Mouse (Mus musculus) liver, embryonic 15.5 days (tissue): ENCODE results near the gene Ncam2. TPM values are rescaled to one million over a fixed set of nuclear protein-coding genes. Genes with fewer than 3 reads are reported as not detected.

Source experiments
- ATAC-seq: fragments of 200-750 bp; cut with Nextera tagmentation; 2 replicates; pipeline ENCODE4 v1.8.0; 2017; ENCODE audit warnings: moderate number of reproducible peaks, mild to moderate bottlenecking, moderate library complexity; ENCODE audit not compliant: insufficient read depth
- H3K27ac ChIP-seq: fragments of 300-500 bp; sonication (generic); replicated peaks from 2 replicates; pipeline ENCODE4 v1.5.1; 2015; ENCODE audit warnings: mild to moderate bottlenecking, inconsistent platforms
- H3K27me3 ChIP-seq: fragments of 300-500 bp; sonication (generic); 2 replicates; pipeline ENCODE4 v1.6.1; 2015; ENCODE audit warnings: mild to moderate bottlenecking, inconsistent platforms
- H3K36me3 ChIP-seq: fragments of 300-500 bp; sonication (generic); replicated peaks from 2 replicates; pipeline ENCODE4 v1.6.1; 2015; ENCODE audit warnings: moderate library complexity, mild to moderate bottlenecking, inconsistent platforms
- H3K4me1 ChIP-seq: fragments of 300-500 bp; sonication (generic); replicated peaks from 2 replicates; pipeline ENCODE4 v1.6.1; 2015; ENCODE audit warnings: inconsistent platforms
- H3K4me2 ChIP-seq: fragments of 300-500 bp; sonication (generic); 2 replicates; pipeline ENCODE4 v1.6.1; 2015; ENCODE audit warnings: moderate library complexity, mild to moderate bottlenecking, inconsistent platforms
- H3K4me3 ChIP-seq: fragments of 300-500 bp; sonication (generic); replicated peaks from 2 replicates; pipeline ENCODE4 v1.5.1; 2015; ENCODE audit warnings: mild to moderate bottlenecking, inconsistent platforms
- H3K9ac ChIP-seq: fragments of 300-500 bp; sonication (generic); 2 replicates; pipeline ENCODE4 v1.6.1; 2015; ENCODE audit warnings: moderate library complexity, mild to moderate bottlenecking, inconsistent platforms
- H3K9me3 ChIP-seq: fragments of 300-500 bp; sonication (generic); replicated peaks from 2 replicates; pipeline ENCODE4 v1.6.1; 2016; ENCODE audit warnings: inconsistent platforms
- whole genome bisulfite sequencing: fragments of 180-500 bp; shearing (Covaris S2); methylation state at CpG from one replicate; pipeline ENCODE4 v1.1.7; 2015; ENCODE audit warnings: mixed read lengths; ENCODE audit not compliant: insufficient replicate concordance; 5-methylcytosine and 5-hydroxymethylcytosine counted together
- polyA plus RNA-seq: library from polyadenylated mRNA; unstranded; fragments of >200 nt; fragmentation: Nextera tagmentation; extraction: Ambion mirVana; gene quantifications from 2 replicates; pipeline ENCODE4 v1.2.1, GENCODE M21; 2015

The Ncam2 gene
- polyA plus RNA-seq, 1 experiment from 2014 or later: 0.06 TPM

DNA sequence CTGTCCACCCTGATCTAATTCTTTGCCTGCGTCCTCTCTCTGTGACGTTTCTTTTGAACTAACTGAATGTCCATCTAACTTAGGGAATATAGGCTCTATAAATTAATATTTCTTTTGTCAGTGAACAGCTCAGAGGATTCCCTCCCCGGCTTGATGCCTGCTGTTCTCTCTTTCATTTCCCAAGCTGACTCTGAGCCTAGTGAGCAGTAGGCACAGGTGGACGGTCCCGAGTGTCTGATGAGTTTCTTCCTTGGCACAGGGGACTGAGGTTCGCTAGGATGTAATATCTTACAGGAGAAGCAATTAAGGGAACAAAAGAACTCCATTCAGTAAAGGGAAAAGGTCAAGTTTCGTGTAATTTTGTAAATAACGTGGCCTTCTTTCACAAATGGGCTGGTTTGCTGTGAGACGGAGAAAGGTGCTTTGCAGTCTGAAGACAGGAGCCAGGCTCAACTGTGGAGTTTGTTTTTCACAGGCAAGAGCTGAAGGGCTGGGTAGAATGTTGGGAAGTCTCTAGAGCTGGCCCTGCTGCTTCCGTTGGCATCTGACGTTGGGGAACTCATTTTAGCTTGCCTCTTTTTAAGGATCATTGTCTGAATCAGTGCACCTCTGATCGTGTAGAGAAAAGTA lies 4.0 kb downstream of the Ncam2 start:
- Histone ChIP-seq H3K9me3 (no peaks in the 10 kb centered on the region), H3K4me3 (no peak overlapping the region), H3K27me3 (peaks cover 14% of the 10 kb centered on the region), H3K9ac (no peak overlapping the region), H3K4me1 (no peaks in the 10 kb centered on the region), H3K36me3 (no peaks in the 10 kb centered on the region), H3K27ac (no peak overlapping the region), H3K4me2 (no peak overlapping the region)
- WGBS: 65% methylated on average over 12 of the region's 12 CpGs
- no peak for ATAC-seq

DNA sequence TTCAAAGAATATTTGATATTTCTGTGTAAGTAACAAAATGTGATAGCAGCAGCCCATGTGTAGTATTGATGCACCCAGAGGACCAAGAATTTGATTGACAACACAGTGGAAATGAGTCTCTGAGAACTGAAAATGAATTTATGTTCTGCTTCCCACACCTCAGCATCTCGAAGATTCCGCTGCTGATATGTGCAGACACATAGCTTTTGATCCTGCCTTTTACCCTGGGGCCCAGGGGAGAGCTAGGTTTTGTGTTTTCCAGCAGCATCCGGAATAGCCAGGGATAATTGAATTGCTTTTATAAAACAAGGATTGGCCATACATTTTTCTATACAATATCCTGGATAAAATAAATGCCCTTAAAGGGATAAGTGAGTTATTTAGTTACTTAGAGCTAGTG lies 20.7 kb downstream of the Ncam2 start:
- WGBS: 56% methylated on average over 3 of the region's 3 CpGs
- H3K9ac ChIP-seq: no peak overlapping the region
- H3K4me1 ChIP-seq: no peaks in the 10 kb centered on the region
- no peaks in the 10 kb centered on the region for H3K9me3 ChIP-seq
- no peak overlapping the region for H3K4me2 ChIP-seq
- no peak overlapping the region for H3K4me3 ChIP-seq
- no peaks in the 10 kb centered on the region for H3K36me3 ChIP-seq
- H3K27ac ChIP-seq: no peak overlapping the region
- no peaks in the 10 kb centered on the region for H3K27me3 ChIP-seq
- no peak for ATAC-seq

DNA sequence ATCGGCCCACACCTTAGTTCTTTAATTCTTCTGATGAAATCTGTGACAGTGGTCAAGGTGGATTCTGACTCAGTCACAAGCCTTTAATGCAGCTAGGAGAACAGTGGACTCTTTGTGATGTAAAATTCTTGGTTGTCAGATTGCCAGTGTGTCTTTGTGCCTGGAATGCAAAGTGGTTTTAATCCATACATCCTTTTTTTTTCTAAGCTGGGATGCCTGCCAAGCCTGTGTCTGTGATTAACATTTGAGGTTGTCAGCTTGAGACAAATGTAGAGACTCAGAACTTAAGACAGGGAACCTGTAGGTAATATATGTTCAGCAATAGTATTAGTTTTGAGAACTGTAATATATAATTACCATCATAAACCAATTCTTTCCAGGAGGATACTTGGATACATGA lies 23.3 kb downstream of the Ncam2 start:
- no peaks in the 10 kb centered on the region for H3K27me3 ChIP-seq
- H3K4me1 ChIP-seq: no peaks in the 10 kb centered on the region
- no peak overlapping the region for H3K4me2 ChIP-seq
- H3K4me3 ChIP-seq: no peak overlapping the region
- WGBS: 63% methylated on average over 1 of the region's 1 CpGs
- no peaks in the 10 kb centered on the region for H3K9me3 ChIP-seq
- H3K27ac ChIP-seq: no peak overlapping the region
- ATAC-seq: no peak
- H3K9ac ChIP-seq: no peak overlapping the region
- no peaks in the 10 kb centered on the region for H3K36me3 ChIP-seq

DNA sequence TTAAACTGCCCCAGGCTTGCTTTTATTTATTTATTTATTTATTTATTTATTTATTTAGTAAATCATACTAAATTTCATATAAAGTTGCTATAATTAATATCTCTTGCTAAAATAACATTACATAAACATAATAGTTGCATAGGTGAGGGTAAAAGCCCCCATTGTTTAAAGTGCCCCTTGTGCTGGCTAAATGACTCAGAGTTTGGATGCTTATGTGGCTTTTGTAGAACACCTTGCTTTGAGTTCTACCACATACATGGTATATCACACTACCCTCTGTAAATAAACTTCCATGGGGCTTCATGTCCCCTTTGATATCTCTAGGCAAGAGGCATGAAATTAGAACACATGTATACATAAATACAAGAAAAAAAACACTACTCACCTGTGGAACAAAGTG lies 23.8 kb downstream of the Ncam2 start:
- Histone ChIP-seq H3K4me1 (no peaks in the 10 kb centered on the region), H3K4me2 (no peak overlapping the region), H3K36me3 (no peaks in the 10 kb centered on the region), H3K9me3 (no peaks in the 10 kb centered on the region), H3K4me3 (no peak overlapping the region), H3K27ac (no peak overlapping the region), H3K9ac (no peak overlapping the region), H3K27me3 (no peaks in the 10 kb centered on the region)
- ATAC-seq: no peak

DNA sequence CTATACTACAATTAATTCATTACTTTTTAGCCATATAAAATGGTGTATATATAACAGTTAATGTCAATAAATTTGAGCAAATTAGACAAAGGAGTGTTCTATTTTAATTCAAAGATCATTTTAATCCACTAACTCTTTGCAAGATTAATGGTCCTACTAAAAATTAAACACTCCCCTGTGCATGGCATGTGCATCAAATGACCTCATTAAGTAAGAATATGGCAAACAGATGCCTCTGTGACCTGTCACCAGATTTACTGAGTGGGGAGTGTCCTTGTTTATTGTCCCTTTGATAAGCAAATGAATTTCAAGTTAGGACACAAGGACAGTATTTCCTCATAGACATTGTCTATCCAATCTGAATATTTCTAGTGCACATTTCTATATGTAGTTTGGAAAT lies 54.4 kb downstream of the Ncam2 start:
- no peaks in the 10 kb centered on the region for H3K36me3 ChIP-seq
- H3K4me3 ChIP-seq: no peak overlapping the region
- no peak overlapping the region for H3K4me2 ChIP-seq
- H3K27me3 ChIP-seq: no peaks in the 10 kb centered on the region
- ATAC-seq: no peak
- H3K4me1 ChIP-seq: no peaks in the 10 kb centered on the region
- H3K9me3 ChIP-seq: no peaks in the 10 kb centered on the region
- no peak overlapping the region for H3K9ac ChIP-seq
- no peak overlapping the region for H3K27ac ChIP-seq

DNA sequence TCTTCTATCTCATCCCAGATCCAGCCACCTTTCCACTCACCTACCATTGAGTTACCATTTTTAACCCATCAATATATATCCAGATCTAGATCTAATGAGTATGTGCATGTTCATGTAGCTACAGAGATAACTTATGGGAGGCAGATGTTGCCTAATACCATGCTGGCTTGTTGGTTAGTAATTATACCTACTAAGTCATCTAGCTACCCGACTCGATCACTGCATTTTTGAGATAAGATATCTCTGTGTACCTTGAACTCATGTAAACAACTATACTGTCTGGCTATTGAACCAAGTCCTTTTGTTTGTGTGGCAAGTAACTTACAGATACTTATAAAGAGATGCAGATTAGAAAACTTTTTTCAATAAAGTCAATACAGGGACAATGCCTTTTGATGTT lies 59.9 kb downstream of the Ncam2 start:
- H3K4me1 ChIP-seq: no peaks in the 10 kb centered on the region
- no peak overlapping the region for H3K27ac ChIP-seq
- H3K27me3 ChIP-seq: no peaks in the 10 kb centered on the region
- H3K4me2 ChIP-seq: no peak overlapping the region
- 60% methylated on average over 2 of the region's 2 CpGs for WGBS
- no peak overlapping the region for H3K4me3 ChIP-seq
- no peak for ATAC-seq
- no peaks in the 10 kb centered on the region for H3K36me3 ChIP-seq
- H3K9ac ChIP-seq: no peak overlapping the region
- H3K9me3 ChIP-seq: no peaks in the 10 kb centered on the region

DNA sequence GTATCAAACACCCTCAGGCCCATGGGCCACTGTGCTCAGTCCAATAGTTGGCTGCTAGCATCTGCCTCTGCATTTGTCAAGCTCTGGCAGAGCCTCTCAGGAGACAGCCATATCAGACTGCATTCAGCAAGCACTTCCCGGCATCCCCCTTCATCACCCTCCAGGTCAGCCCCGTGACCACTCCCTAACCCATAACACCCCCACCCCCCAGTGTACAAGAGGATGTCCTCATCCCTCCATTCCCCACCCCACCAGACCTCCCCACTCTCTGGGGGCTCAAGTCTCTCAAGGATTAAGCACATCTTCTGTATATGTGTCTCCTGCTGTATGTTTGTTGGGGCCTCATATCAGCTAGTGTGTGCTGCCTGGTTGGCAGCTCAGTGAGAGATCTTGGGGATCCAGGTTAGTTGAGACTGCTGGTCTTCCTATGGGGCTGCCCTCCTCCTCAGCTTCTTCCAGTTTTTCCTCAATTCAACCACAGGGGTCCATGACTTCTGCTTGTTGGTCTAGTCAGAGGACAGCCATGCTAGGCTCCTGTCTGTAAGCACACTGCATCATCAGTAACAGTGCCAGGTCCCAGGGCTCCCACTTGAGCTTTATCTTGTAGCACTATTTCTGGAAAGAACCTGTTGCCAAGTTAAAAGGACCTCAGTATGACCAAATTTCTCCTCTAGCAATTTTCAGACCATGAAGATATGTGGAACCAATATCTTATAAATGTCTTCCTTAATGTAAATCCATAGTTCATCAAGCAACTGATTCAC lies 73.3 kb downstream of the Ncam2 start:
- Histone ChIP-seq H3K9ac (no peak overlapping the region), H3K27ac (no peak overlapping the region), H3K4me2 (no peak overlapping the region), H3K4me1 (no peaks in the 10 kb centered on the region), H3K27me3 (no peaks in the 10 kb centered on the region), H3K4me3 (no peak overlapping the region), H3K36me3 (no peaks in the 10 kb centered on the region), H3K9me3 (no peaks in the 10 kb centered on the region)
- 65% methylated on average over 2 of the region's 2 CpGs for WGBS
- ATAC-seq: no peak

DNA sequence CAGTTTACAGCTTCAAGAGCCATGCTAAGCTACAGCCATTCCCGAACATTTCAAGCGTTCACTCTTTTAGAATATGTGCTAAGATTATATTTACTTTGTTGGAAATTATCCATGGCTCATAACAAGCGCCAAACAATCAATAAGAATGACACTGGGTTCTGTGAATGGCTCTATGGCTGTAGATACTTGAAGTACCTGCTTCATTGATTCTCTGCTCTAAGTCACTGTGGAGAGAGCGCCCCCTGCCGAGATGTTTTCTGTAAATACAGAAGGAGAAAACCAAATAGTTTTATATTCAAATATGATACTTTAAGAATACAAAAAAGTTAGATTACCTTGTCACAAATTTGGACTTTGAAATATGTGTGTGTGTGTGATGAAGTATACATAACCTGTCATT lies 83.7 kb downstream of the Ncam2 start:
- H3K9ac ChIP-seq: no peak overlapping the region
- no peak overlapping the region for H3K4me3 ChIP-seq
- H3K27me3 ChIP-seq: no peaks in the 10 kb centered on the region
- whole genome bisulfite sequencing: 27% methylated on average over 5 of the region's 5 CpGs
- H3K36me3 ChIP-seq: no peaks in the 10 kb centered on the region
- H3K4me1 ChIP-seq: no peaks in the 10 kb centered on the region
- no peak overlapping the region for H3K4me2 ChIP-seq
- H3K27ac ChIP-seq: no peak overlapping the region
- ATAC-seq: no peak
- no peaks in the 10 kb centered on the region for H3K9me3 ChIP-seq

DNA sequence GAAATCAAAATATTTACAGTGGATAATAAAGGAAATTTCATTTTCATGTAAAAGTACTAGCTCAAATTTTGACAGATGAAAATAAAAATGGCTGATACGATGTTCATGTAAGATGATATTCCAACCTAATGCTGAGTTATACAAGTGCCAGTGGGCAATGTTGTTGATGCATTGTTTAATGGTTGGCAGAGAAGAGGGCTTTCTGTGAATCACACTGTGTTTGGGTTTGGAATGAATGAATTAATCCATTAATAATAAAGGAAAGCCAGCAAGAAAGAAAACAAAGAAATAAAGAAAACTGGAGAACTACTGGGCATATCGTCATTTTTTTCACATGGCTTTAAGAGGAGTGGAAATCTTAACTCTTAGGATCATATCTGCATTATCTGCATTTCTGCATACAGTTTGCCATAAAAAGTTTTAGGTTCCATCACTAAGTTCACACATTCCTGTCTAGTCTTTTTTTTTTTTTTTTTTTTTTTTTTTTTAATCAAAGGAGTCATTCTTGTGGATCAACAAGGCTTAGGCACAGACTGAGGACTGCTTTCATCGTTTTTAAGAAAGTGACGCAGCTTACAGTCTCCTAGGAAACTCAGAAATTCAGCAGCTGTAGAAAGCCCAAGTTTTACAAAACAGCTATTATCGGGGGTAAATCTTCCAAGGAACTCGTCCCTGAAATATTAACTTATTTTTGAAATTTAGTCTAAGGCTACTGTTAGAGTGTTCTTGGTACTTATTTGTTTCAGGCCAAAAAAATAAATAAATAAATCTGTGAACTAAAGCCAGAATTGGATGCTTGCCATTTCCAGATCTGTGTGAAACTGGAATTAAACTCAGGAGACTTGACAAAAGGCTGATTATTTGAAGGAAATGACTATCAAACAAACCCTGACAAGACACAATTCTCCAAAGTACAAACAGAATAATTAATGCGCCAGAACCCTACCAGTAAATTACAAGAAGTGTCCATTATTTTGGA lies 84.7 kb downstream of the Ncam2 start:
- H3K4me2 ChIP-seq: no peak overlapping the region
- WGBS: 61% methylated on average over 7 of the region's 7 CpGs
- H3K4me3 ChIP-seq: no peak overlapping the region
- H3K36me3 ChIP-seq: no peaks in the 10 kb centered on the region
- no peak overlapping the region for H3K27ac ChIP-seq
- no peaks in the 10 kb centered on the region for H3K27me3 ChIP-seq
- no peaks in the 10 kb centered on the region for H3K9me3 ChIP-seq
- no peak overlapping the region for H3K9ac ChIP-seq
- H3K4me1 ChIP-seq: no peaks in the 10 kb centered on the region
- no peak for ATAC-seq

DNA sequence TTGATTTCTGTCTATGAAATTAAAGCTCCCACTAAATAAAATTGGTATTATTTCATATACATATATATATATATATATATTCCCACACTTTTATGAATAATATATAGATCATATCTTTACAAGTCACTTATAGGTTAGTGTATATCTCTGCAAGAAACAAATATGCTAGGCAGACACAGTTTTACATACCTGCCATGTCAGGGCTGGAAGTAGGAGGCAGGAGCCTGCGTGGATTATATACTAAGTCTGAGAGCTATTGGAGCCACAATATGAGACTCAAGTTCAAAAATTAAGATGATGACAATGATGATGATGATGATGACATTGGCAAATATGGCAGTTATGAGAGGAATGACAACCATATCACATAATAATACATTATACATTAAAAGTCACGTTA lies 85.4 kb downstream of the Ncam2 start:
- ATAC-seq: no peak
- WGBS: 67% methylated on average over 2 of the region's 2 CpGs

DNA sequence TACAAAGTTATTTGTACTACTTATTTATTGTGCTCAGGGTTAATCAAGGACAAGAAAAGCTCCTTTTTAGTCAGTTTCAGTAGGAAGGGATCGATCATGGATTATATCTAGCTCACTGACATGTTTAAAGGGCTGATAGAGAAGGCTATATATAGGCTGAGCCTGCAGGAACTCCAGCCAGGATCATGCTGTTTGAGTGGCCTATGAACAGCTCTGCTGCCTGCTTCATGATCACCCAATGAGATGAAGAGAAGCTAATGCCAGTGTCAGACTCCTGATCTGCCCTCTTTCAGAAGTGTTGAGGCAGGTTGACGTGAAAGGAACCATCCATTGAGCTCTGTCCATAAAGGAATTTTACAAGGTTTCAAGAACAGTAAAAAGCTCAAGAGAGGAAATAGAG lies 103.3 kb downstream of the Ncam2 start:
- H3K4me3 ChIP-seq: no peak overlapping the region
- no peaks in the 10 kb centered on the region for H3K36me3 ChIP-seq
- ATAC-seq: no peak
- no peak overlapping the region for H3K27ac ChIP-seq
- H3K9me3 ChIP-seq: no peaks in the 10 kb centered on the region
- H3K27me3 ChIP-seq: no peaks in the 10 kb centered on the region
- no peak overlapping the region for H3K9ac ChIP-seq
- no peaks in the 10 kb centered on the region for H3K4me1 ChIP-seq
- H3K4me2 ChIP-seq: no peak overlapping the region
- WGBS: 48% methylated on average over 2 of the region's 2 CpGs

More for the DNA sequence above, 85.4 kb downstream of the Ncam2 start:
- H3K9ac ChIP-seq: no peak overlapping the region
- no peak overlapping the region for H3K4me2 ChIP-seq
- H3K4me1 ChIP-seq: no peaks in the 10 kb centered on the region
- H3K9me3 ChIP-seq: no peaks in the 10 kb centered on the region
- no peak overlapping the region for H3K27ac ChIP-seq
- H3K27me3 ChIP-seq: no peaks in the 10 kb centered on the region
- H3K4me3 ChIP-seq: no peak overlapping the region
- H3K36me3 ChIP-seq: no peaks in the 10 kb centered on the region
